Mouse (Mus musculus): ENCODE results near the gene Olfr48. TPM values are rescaled to one million over a fixed set of nuclear protein-coding genes. Genes with fewer than 3 reads are reported as not detected.

The Olfr48 gene
- polyA plus RNA-seq, 1 experiment, result not detected

- Histone ChIP-seq H3K4me3 (ENCODE audit: low read depth, low read length) (no peak overlapping the region), H3K9me3 (replicated peaks; ENCODE audit: control insufficient read depth, insufficient read depth, low read length, poor library complexity, severe bottlenecking) (no peaks in the 10 kb centered on the region), H3K27me3 (ENCODE audit: control insufficient read depth, insufficient read depth, low read length, poor library complexity, severe bottlenecking) (no peaks in the 10 kb centered on the region), H3K9ac (ENCODE audit: low read depth, poor library complexity, severe bottlenecking) (no peak overlapping the region), H3K4me1 (ENCODE audit: control insufficient read depth, insufficient read depth, low read length) (no peaks in the 10 kb centered on the region), H3K36me3 (ENCODE audit: control insufficient read depth, insufficient read depth, low read length, poor library complexity, severe bottlenecking) (no peaks in the 10 kb centered on the region), H3K27ac (ENCODE audit: insufficient read depth, low read length) (no peak overlapping the region)
- TF ChIP-seq CTCF (IDR thresholded peaks at IDR 0.05; ENCODE audit: low read depth, low read length), result no peak
Observed at GRCm38 (mm10) chr2:89810751-89811150, 37.3 kb downstream of the Olfr48 start.

- TF ChIP-seq CTCF (IDR thresholded peaks at IDR 0.05; ENCODE audit: low read depth, low read length), result no peak
- no peak for TF ChIP-seq EP300 (IDR thresholded peaks at IDR 0.05; ENCODE audit: insufficient read depth, low read depth, low read length)
- TF ChIP-seq POLR2A (IDR thresholded peaks at IDR 0.05; ENCODE audit: insufficient read depth, low read length), result no peak
- H3K27me3 ChIP-seq (ENCODE audit: control insufficient read depth, insufficient read depth, low read length, poor library complexity, severe bottlenecking), result no peaks in the 10 kb centered on the region
Observed at GRCm38 (mm10) chr2:89799583-89799982, 48.4 kb downstream of the Olfr48 start.

GRCm38 (mm10) chr2:89793519-89793918, 54.5 kb downstream of the Olfr48 start, which contains the start of gene Olfr1254:
TSS of gene Olfr1254 (minus strand) at chr2:89793619.
- no peak for TF ChIP-seq CTCF (IDR thresholded peaks at IDR 0.05; ENCODE audit: low read depth, low read length)
- TF ChIP-seq POLR2A (IDR thresholded peaks at IDR 0.05; ENCODE audit: insufficient read depth, low read length), result no peak
- no peak for TF ChIP-seq EP300 (IDR thresholded peaks at IDR 0.05; ENCODE audit: insufficient read depth, low read depth, low read length)
- H3K4me3 ChIP-seq (ENCODE audit: low read depth, low read length), result no peak within 1 kb of the TSS
- H3K4me1 ChIP-seq (ENCODE audit: control insufficient read depth, insufficient read depth, low read length), result no peaks in the 10 kb centered on the region
- H3K27ac ChIP-seq (ENCODE audit: insufficient read depth, low read length), result no peak within 1 kb of the TSS
- no peak within 1 kb of the TSS for H3K9ac ChIP-seq (ENCODE audit: low read depth, poor library complexity, severe bottlenecking)
- H3K36me3 ChIP-seq (ENCODE audit: control insufficient read depth, insufficient read depth, low read length, poor library complexity, severe bottlenecking), result no peaks in the 10 kb centered on the region
- no peaks in the 10 kb centered on the region for H3K27me3 ChIP-seq (ENCODE audit: control insufficient read depth, insufficient read depth, low read length, poor library complexity, severe bottlenecking)
- no peaks in the 10 kb centered on the region for H3K9me3 ChIP-seq (replicated peaks; ENCODE audit: control insufficient read depth, insufficient read depth, low read length, poor library complexity, severe bottlenecking)

More at GRCm38 (mm10) chr2:89799583-89799982, 48.4 kb downstream of the Olfr48 start:
- Histone ChIP-seq H3K9ac (ENCODE audit: low read depth, poor library complexity, severe bottlenecking) (no peak overlapping the region), H3K4me1 (ENCODE audit: control insufficient read depth, insufficient read depth, low read length) (no peaks in the 10 kb centered on the region), H3K9me3 (replicated peaks; ENCODE audit: control insufficient read depth, insufficient read depth, low read length, poor library complexity, severe bottlenecking) (no peaks in the 10 kb centered on the region), H3K27ac (ENCODE audit: insufficient read depth, low read length) (no peak overlapping the region), H3K36me3 (ENCODE audit: control insufficient read depth, insufficient read depth, low read length, poor library complexity, severe bottlenecking) (no peaks in the 10 kb centered on the region), H3K4me3 (ENCODE audit: low read depth, low read length) (no peak overlapping the region)

Other genes with a start within 250 kb of the Olfr48 start
- not detected in 2 replicates for gene Olfr1247, start 234.1 kb downstream of the Olfr48 start, polyA plus RNA-seq (2011; ENCODE audit: insufficient read depth, insufficient read length, low read depth, missing spikeins)
- gene Olfr1248, start 230.0 kb downstream of the Olfr48 start, polyA plus RNA-seq (2011; ENCODE audit: insufficient read depth, insufficient read length, low read depth, missing spikeins), result not detected in 2 replicates
- gene Olfr1249, start 213.2 kb downstream of the Olfr48 start, polyA plus RNA-seq (2011; ENCODE audit: insufficient read depth, insufficient read length, low read depth, missing spikeins), result not detected in 2 replicates
- gene Olfr1250, start 186.7 kb downstream of the Olfr48 start, polyA plus RNA-seq (2011; ENCODE audit: insufficient read depth, insufficient read length, low read depth, missing spikeins), result not detected in 2 replicates
- not detected in 2 replicates for gene Olfr1251, start 176.3 kb downstream of the Olfr48 start, polyA plus RNA-seq (2011; ENCODE audit: insufficient read depth, insufficient read length, low read depth, missing spikeins)
- gene Olfr1252, start 123.2 kb downstream of the Olfr48 start, polyA plus RNA-seq (2011; ENCODE audit: insufficient read depth, insufficient read length, low read depth, missing spikeins), result not detected in 2 replicates
- not detected in 2 replicates for gene Olfr1253, start 91.1 kb downstream of the Olfr48 start, polyA plus RNA-seq (2011; ENCODE audit: insufficient read depth, insufficient read length, low read depth, missing spikeins)
- not detected in 2 replicates for gene Olfr1254, start 54.6 kb downstream of the Olfr48 start, polyA plus RNA-seq (2011; ENCODE audit: insufficient read depth, insufficient read length, low read depth, missing spikeins)
- not detected in 2 replicates for gene Olfr1255, start 36.2 kb downstream of the Olfr48 start, polyA plus RNA-seq (2011; ENCODE audit: insufficient read depth, insufficient read length, low read depth, missing spikeins)
- gene Olfr1256, start 6.7 kb downstream of the Olfr48 start, polyA plus RNA-seq (2011; ENCODE audit: insufficient read depth, insufficient read length, low read depth, missing spikeins), result not detected in 2 replicates
- not detected in 2 replicates for gene Olfr1257, start 30.2 kb upstream of the Olfr48 start, polyA plus RNA-seq (2011; ENCODE audit: insufficient read depth, insufficient read length, low read depth, missing spikeins)
- not detected in 2 replicates for gene Olfr1258, start 79.1 kb upstream of the Olfr48 start, polyA plus RNA-seq (2011; ENCODE audit: insufficient read depth, insufficient read length, low read depth, missing spikeins)
- gene Olfr1259, start 100.5 kb upstream of the Olfr48 start, polyA plus RNA-seq (2011; ENCODE audit: insufficient read depth, insufficient read length, low read depth, missing spikeins), result not detected in 2 replicates
- gene Olfr1260, start 126.1 kb upstream of the Olfr48 start, polyA plus RNA-seq (2011; ENCODE audit: insufficient read depth, insufficient read length, low read depth, missing spikeins), result not detected in 2 replicates
- gene Olfr1261, start 143.0 kb upstream of the Olfr48 start, polyA plus RNA-seq (2011; ENCODE audit: insufficient read depth, insufficient read length, low read depth, missing spikeins), result not detected in 2 replicates
- gene Olfr1262, start 151.9 kb upstream of the Olfr48 start, polyA plus RNA-seq (2011; ENCODE audit: insufficient read depth, insufficient read length, low read depth, missing spikeins), result not detected in 2 replicates
- not detected in 2 replicates for gene Olfr1263, start 163.9 kb upstream of the Olfr48 start, polyA plus RNA-seq (2011; ENCODE audit: insufficient read depth, insufficient read length, low read depth, missing spikeins)
- gene Olfr1264, start 177.4 kb upstream of the Olfr48 start, polyA plus RNA-seq (2011; ENCODE audit: insufficient read depth, insufficient read length, low read depth, missing spikeins), result not detected in 2 replicates
- not detected in 2 replicates for gene Olfr1265, start 187.1 kb upstream of the Olfr48 start, polyA plus RNA-seq (2011; ENCODE audit: insufficient read depth, insufficient read length, low read depth, missing spikeins)
- gene Olfr140, start 215.4 kb upstream of the Olfr48 start, polyA plus RNA-seq (2011; ENCODE audit: insufficient read depth, insufficient read length, low read depth, missing spikeins), result not detected in 2 replicates